Mouse (Mus musculus) kidney, adult 2 months (tissue): ENCODE measurements around the gene Ebf1.

ENCODE experiments used
- CTCF ChIP-seq: fragments of 200-500 bp; conservative IDR thresholded peaks from 2 replicates; pipeline ENCODE4 v1.5.1; 2011; ENCODE audit warnings: low read depth, mild to moderate bottlenecking, control low read depth, low read length, moderate library complexity, mixed read lengths; ENCODE audit not compliant: insufficient read depth, insufficient read length
- POLR2A ChIP-seq: fragments of 200-500 bp; IDR thresholded peaks from one replicate; pipeline ENCODE4 v1.6.1; 2011; ENCODE audit warnings: low read depth, low read length, control low read depth

- TF ChIP-seq CTCF (no peak), POLR2A (no peak)
Observed at GRCm38 (mm10) chr11:44681306-44681705, 64.2 kb downstream of the Ebf1 start.
